Mouse (Mus musculus): ENCODE data around the gene Rab39. TPM values are rescaled to one million over a fixed set of nuclear protein-coding genes. Genes with fewer than 3 reads are reported as not detected.

Rab39 gene
- under 1 TPM in 1 of 2 experiments, not detected in 1; 0.11 TPM for total RNA-seq (2021)
- long read RNA-seq, experiment 1: 0 reads
- long read RNA-seq, experiment 2, partial matches to known transcripts: 0 of 1 reads
- long read RNA-seq, experiment 2, other reads (novel, unspliced or antisense): 1 of 1 reads

DNA sequence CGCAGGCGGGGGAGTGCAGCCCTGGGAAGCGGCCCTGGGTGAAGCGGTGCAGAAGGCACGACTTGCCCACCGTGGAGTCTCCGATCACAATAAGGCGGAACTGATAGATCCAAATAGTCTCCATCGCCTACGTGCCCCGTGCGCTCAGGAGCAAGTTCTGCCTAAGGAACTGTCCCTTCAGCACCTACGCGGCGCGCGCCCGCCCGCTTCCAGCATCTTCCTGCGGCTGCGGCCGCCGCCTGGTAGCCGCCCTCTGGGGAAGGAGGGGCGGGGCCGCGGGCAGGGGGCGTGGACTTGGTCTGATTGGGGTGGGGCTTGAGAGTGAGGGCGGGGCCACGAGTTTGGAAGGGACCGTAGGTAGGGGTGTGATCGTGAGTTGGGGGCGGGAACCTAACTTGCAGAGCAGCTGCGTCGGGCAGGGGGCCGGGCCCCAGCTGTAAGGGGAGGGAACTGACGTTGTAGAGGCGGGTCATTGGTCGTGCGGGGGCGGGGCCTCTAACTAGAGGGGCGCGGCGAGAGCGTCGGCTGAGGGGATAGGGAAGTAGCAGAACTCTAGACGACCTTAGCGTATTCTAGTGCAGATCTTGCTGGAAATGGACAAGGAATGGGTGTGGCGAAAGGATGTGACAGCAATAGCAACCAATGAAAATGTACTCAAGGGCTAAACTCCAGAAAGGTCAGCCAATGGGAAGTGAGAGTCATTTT lies at the start of gene Rab39:
Gene Rab39, minus strand, starts transcription at position 241 of the 705 bp plus-strand sequence.
- Histone ChIP-seq H3K27ac (no peak within 1 kb of the TSS), H3K4me3 (peak within 1 kb of the TSS; percentile 66)
- DNase-seq: peak; percentile 73
- intact Hi-C loops (cut with DNase I): no loop called here
- no peak for TF ChIP-seq CTCF (IDR thresholded peaks at IDR 0.05)

DNA sequence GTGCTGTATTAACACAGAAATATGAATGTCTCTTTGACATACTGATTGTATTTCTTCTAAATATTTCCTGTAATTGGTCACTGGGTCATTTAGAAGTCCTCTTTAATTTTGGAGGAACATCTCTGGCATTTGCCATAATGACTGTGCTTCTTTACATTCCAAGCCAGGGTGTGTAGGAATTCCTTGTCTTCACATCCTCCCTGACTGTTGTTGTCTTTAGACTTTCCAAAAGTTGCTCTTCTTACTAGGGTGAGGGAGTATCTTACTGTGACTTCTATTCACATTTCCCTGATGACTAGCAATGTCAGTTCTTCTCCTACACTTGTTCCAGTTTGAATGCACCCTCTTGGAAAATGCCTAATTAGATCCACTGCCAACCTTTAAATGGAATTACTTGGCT lies 48.8 kb upstream of the Rab39 start:
- no peak for DNase-seq
- H3K4me3 ChIP-seq: no peak overlapping the region
- intact Hi-C loops (cut with DNase I): no loop called here
- no peak overlapping the region for H3K27ac ChIP-seq
- TF ChIP-seq CTCF (IDR thresholded peaks at IDR 0.05): no peak

DNA sequence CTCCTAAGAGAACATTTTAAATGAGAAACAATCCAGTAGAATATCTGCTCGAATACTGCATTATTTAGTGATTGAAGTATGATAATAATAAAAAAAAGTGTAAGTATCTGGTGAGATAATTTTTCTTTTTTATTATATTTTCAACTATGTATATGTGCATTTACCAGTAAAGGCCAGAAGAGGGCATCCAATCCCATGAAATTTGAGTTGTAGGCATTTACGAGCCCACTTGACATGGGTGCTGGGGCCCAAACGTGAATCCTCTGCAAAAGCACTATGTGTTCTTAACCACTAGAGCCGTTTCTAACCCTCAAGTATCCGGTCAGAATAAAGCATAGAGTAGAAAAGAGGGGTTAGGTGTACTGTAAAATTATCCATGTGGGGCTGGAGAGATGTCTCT lies 44.9 kb upstream of the Rab39 start:
- H3K27ac ChIP-seq: no peak overlapping the region
- H3K4me3 ChIP-seq: no peak overlapping the region
- intact Hi-C loops (cut with DNase I): no loop called here
- DNase-seq: no peak
- peak; percentile 38 for TF ChIP-seq CTCF (IDR thresholded peaks at IDR 0.05)

DNA sequence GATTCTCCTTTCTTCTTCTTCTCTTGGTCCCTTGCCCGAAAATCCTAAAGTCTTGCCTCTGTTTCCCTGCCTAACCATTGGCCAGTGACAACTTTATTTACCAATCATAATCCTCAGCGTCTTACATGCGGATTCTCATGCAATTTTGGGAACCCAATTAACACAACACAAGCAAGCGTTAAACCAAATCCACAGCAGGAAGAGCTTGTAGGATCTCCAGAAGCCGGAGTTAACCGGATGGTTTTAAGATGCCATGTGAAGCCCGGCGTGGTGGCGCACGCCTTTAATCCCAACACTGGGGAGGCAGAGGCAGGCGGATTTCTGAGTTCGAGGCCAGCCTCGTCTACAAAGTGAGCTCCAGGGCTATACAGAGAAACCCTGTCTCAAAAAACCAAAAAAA lies 44.4 kb upstream of the Rab39 start:
- no peak for DNase-seq
- Histone ChIP-seq H3K4me3 (no peak overlapping the region), H3K27ac (no peak overlapping the region)
- intact Hi-C loops (cut with DNase I): no loop called here
- no peak for TF ChIP-seq CTCF (IDR thresholded peaks at IDR 0.05)

DNA sequence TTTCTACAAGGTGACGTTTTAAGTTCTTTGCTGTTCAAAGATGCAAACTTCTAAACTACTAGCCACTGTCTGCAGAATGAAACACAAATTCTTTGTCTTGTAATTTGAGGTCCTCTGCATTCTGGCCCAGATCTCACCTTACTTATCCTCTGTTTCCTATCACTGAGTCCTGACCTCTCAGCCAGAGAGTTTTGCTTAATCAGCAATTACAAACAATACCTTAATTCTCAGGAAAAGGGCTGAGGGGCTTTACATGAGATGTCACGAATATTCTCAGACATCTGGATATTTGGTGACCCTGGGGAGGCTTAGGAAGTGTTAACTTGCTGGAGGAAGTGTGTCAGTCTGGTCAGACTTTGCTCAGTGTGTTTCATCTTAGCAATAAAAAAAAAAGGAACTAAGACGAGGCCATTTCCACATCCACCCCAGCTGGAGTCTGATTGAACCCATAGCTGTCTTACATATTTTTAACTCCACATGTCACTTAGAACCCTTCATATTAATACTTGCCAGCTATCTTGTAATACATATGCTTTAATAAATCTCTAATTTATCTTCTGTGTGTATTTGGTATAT lies 34.9 kb upstream of the Rab39 start:
- no peak overlapping the region for H3K4me3 ChIP-seq
- DNase-seq: no peak
- no peak overlapping the region for H3K27ac ChIP-seq
- no peak for TF ChIP-seq CTCF (IDR thresholded peaks at IDR 0.05)
- intact Hi-C loops (cut with DNase I): no loop called here

DNA sequence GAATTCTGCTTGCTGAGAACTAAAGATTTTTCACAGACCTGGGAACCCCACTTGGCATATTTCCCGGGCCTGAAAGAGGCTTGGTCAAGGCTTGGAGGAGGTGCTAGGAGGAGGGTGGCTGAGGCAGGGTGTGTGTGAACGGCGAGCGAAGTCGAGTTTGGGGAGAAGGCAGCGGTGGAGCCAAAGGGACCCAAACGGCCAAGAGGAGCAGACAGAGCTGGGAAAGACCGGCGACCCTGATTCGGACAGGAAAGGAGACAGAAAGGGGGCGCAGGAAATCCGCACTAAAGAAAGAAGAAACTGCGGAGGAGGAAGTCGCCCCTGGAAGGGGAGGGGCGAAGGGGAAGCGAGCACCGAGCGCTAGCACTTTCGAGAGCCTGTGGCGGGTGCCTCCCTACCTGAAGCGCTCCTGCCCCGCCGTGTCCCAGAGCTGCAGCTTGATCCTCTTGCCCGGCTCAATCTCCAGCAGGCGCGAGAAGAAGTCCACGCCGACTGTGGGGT lies 491 bp downstream of the Rab39 start:
- no peak overlapping the region for H3K27ac ChIP-seq
- peak; percentile 19 for DNase-seq
- intact Hi-C loops (cut with DNase I): no loop called here
- no peak for TF ChIP-seq CTCF (IDR thresholded peaks at IDR 0.05)
- H3K4me3 ChIP-seq: peak overlapping the region; percentile 66

DNA sequence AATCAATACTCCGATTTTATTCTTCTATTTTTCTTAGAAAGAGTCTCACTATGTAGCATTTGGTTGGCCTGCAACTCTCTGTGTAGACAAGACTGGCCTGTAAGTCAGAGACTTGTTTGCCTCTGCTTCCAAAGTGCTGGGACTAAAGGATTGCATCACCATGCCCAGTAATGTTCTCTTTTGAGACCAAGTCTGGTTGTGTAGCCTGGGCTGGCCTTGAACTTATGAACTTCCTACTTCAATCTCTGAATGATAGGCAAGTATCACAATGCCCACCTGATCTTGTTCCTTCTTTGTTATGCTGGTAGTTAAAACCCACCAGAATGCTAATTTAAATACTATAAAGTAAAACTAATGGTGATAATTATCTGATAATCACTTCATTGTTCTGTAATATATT lies 3.0 kb downstream of the Rab39 start:
- no peak overlapping the region for H3K4me3 ChIP-seq
- no peak for DNase-seq
- no peak overlapping the region for H3K27ac ChIP-seq
- TF ChIP-seq CTCF (IDR thresholded peaks at IDR 0.05): no peak
- intact Hi-C loops (cut with DNase I): no loop called here

DNA sequence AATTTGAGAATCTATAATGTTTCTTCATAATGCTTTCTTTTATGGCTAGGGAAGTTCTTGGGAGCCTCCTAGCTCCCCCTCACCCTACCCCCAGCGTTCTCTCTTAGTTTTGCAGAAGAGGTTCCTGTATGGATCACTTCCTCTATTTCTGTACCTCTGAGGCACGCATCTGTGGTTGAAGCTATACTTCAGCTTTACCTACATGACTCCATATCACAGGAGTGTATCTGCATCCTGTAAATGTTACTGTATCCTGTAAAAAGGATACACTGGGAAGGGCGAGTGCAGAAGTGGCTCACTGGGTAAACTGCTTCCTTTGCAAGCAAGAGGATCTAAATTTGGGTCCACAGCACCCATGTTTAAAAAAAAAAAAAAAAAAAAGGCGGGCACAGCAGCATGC lies 5.5 kb downstream of the Rab39 start:
- no peak for TF ChIP-seq CTCF (IDR thresholded peaks at IDR 0.05)
- DNase-seq: no peak
- Histone ChIP-seq H3K27ac (no peak overlapping the region), H3K4me3 (no peak overlapping the region)
- intact Hi-C loops (cut with DNase I): no loop called here

DNA sequence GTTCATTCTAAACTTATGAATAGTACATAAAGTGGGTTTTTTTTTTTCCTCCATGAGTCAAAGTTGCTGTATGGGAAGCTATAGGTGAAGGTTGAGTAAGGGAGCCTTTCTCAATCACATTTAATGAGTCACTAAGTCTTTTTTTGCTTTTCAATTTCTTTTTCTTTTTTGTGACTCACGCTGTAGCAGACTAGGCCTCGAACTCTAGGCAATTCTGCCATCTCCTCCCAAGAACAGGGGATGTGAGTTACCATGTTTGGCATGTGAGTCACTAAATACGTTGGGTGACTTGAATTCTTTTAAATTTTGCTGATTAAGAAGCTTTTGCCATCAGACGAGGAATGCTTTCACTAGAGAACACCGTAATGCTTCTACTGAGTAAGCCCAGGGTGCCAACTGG lies 10.2 kb downstream of the Rab39 start:
- DNase-seq: no peak
- Histone ChIP-seq H3K4me3 (no peak overlapping the region), H3K27ac (no peak overlapping the region)
- TF ChIP-seq CTCF (IDR thresholded peaks at IDR 0.05): no peak
- intact Hi-C loops (cut with DNase I): no loop called here

DNA sequence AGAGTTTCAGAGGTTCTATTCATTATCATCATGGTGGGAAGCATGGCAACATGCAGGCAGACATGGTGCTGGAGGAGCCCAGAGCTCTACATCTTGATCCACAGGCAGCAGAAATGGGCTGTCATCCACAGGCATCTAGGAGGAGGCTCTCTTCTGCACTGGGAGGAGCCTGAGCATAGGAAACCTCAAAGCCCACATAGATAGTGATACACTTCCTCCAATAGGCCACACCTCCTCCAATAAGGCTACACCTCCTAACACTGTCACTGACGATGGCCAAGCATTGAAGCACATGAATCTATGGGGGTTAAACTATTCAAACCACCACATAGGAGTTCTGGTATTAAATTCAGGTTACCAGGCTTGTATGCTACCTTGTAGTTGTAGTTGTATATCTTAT lies 12.3 kb downstream of the Rab39 start:
- intact Hi-C loops (cut with DNase I): no loop called here
- no peak for DNase-seq

DNA sequence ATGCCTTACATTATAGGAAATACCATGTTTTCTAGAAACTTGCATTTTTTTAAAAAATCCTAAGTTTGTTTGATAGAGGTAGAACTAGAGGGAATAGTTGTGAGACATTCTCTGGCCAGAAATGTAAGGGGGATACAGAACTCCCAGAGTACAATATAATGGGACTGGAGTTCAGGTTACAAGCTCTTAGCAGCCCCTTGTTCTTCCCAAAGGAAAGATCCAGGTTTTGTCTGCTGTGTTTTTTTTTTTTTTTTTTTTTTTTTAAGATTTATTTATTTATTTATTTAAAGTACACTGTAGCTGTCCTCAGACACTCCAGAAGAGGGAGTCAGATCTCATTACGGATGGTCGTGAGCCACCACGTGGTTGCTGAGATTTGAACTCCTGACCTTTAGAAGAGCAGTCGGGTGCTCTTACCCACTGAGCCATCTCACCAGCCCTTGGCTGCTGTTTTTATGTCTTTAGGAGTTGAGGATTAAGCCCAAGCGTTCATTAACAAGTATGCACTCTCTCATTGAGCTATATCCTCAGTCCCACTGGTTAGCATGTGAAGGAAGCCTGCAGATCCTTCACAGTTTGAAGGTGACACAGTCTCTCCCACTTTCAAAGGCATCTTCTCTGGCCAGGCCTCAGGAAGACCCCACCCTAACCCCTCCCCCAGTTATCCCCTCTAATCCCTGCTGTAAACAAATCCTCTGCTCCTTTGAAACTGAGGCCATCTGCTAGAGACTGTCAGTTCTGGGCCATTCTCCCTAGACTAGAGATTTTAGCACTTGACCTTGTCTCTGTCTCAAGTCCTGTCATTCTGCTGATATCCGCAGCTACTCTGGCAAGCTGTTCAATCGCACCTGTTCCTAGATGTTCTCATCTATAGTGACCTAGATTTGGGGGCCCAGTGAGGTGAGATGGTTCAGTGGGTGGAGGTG lies 14.0 kb downstream of the Rab39 start:
- TF ChIP-seq CTCF (IDR thresholded peaks at IDR 0.05): no peak

More for the DNA sequence above, 12.3 kb downstream of the Rab39 start:
- no peak for TF ChIP-seq CTCF (IDR thresholded peaks at IDR 0.05)
- no peak overlapping the region for H3K27ac ChIP-seq
- no peak overlapping the region for H3K4me3 ChIP-seq

DNA sequence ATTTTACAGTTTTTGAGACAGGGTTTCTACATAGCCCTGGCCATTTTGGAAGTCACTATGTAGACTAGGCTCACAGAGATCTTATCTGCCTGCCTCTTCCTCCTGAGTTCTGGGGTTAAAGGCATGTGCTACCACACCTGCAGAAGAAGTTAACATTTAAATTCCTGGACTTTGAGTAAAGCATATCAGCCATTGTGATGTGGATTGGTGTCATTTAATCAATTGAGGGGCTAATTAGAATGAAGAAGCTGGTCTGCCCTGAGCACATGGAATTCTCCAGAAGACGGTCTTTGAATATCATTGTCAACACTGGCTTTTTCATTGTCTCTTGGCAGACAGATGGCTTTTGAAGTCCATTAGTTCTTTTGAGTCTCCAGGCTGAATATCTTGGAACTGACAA lies 25.2 kb downstream of the Rab39 start:
- TF ChIP-seq CTCF (IDR thresholded peaks at IDR 0.05): no peak
- intact Hi-C loops (cut with DNase I): no loop called here
- no peak overlapping the region for H3K27ac ChIP-seq
- DNase-seq: no peak
- H3K4me3 ChIP-seq: no peak overlapping the region

More for the DNA sequence above, 14.0 kb downstream of the Rab39 start:
- intact Hi-C loops (cut with DNase I): no loop called here
- DNase-seq: no peak
- no peak overlapping the region for H3K4me3 ChIP-seq
- H3K27ac ChIP-seq: no peak overlapping the region

DNA sequence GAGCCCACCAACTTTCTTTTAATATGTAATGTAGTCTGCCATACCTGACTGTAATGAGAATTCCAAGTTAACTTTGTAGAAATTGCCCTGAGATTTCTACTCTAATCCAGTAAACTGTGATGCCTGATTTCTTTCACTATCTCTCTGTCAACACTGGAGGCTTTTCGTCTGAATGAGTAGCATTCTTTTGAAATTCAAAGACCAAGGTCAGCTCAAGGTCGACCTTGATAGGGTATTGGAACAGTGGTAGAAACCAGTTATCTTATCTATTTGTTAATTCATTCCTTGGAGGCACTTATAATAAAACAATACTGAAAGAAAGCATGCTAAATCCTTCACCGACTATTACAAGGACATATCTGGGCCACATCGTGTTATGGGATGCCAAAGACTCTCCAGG lies 29.1 kb downstream of the Rab39 start:
- DNase-seq: no peak

More for the DNA sequence above, 29.1 kb downstream of the Rab39 start:
- intact Hi-C loops (cut with DNase I): no loop called here
- Histone ChIP-seq H3K27ac (peak overlapping the region; percentile 63; the same call in 1 of the 2 replicates), H3K4me3 (no peak overlapping the region)
- TF ChIP-seq CTCF (IDR thresholded peaks at IDR 0.05): no peak

Data from gastrocnemius, adult 2 months (tissue).